Mouse (Mus musculus) brown adipose tissue, adult 24 weeks (tissue): ENCODE results near the gene Slc6a9. TPM values are rescaled to one million over a fixed set of nuclear protein-coding genes. Genes with fewer than 3 reads are reported as not detected.

Experiments used
- H3K27ac ChIP-seq: fragments of 200-500 bp; replicated peaks from 2 replicates; pipeline ENCODE4 v1.5.1; 2012; ENCODE audit warnings: low read depth, mild to moderate bottlenecking, low read length
- H3K4me1 ChIP-seq: fragments of 200-500 bp; 2 replicates; pipeline ENCODE4 v1.6.1; 2012; ENCODE audit warnings: low read length, mixed read lengths; ENCODE audit not compliant: control insufficient read depth, insufficient read depth, insufficient read length
- H3K4me3 ChIP-seq: fragments of 200-500 bp; 2 replicates; pipeline ENCODE4 v1.5.1; 2012; ENCODE audit warnings: low read depth, mild to moderate bottlenecking, low read length, moderate library complexity; ENCODE audit not compliant: insufficient read depth
- polyA plus RNA-seq: library from polyadenylated mRNA; stranded (reverse); fragments of >200 nt; gene quantifications from 2 replicates; pipeline ENCODE4 v1.2.4, GENCODE M21; 2012; ENCODE audit not compliant: missing spikeins, insufficient read depth, insufficient read length

Slc6a9 gene
- polyA plus RNA-seq, 1 experiment: 1.6 TPM

DNA sequence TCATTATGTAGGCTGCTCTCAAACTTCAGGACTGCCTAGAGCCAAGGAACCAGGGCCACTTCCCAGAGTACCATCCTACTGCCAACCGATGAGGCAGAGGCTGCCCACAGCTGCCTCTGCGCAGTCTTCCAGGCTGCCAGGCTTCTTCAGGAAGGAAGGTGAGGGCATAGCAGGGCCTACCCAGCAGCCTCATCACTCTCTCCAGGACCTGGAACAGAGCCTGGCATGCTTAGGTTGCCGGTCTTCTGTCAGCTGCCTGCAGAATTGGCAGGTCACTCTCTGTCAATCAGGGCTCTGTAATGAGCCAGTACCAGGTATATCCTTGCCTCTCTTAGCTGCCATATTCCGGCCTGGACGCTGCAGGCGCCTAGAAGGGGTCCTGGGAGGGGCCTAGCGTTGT lies 15.9 kb downstream of the Slc6a9 start:
- 0 out of 2 replicates have a peak, but pooled peaks cover 2% of the 10 kb centered on the region for H3K4me1 ChIP-seq
- no peak overlapping the region for H3K4me3 ChIP-seq
- no peak overlapping the region for H3K27ac ChIP-seq

DNA sequence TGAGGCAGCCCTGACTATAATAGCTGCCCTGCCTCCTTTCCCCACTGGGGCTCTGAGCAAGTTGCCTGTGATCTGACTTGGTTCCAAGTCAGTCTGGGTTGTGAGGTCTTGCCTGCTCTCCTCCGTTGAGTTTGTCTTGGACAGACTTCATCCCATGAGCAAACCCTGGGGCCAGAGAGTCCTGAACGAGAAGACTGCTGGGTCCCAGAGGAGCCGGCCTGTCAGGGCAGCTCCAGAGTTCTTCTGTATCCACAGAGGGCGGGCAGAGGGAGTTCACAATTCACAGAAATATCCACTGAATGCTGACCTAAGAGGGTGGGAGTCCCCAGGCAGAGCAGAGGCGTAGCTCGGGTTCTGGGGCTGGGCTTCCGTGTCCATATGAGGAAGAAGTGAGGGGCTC lies 16.6 kb downstream of the Slc6a9 start:
- no peak overlapping the region for H3K27ac ChIP-seq
- no peak overlapping the region for H3K4me3 ChIP-seq

GRCm38 (mm10) chr4:117852152-117852868 lies 18.0 kb downstream of the Slc6a9 start:
- Histone ChIP-seq H3K4me3 (no peak overlapping the region), H3K4me1 (0 out of 2 replicates have a peak, but pooled peaks cover 2% of the 10 kb centered on the region), H3K27ac (no peak overlapping the region)

More for the DNA sequence above, 16.6 kb downstream of the Slc6a9 start:
- 0 out of 2 replicates have a peak, but pooled peaks cover 2% of the 10 kb centered on the region for H3K4me1 ChIP-seq

DNA sequence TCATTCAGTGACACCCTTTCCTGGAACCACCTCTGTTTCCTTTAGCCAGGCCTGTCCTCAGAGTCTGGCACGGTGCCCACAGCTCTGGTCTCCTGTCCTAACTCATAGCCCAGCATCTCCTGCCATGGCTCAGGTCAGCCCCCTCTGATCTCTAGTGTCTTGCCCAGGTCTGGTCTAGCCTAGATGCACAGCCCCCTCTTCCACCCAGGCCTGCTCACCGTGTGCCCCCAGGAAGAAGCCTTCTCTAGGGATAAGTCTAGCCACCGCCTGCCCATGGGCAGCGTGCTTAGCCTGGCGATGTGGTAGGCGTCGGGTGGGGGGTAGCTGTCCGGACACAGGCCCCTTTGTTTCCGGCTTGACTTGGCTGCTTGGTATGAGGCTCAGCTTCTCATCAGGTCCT lies 20.8 kb downstream of the Slc6a9 start:
- Histone ChIP-seq H3K4me1 (0 out of 2 replicates have a peak, but pooled peaks cover 2% of the 10 kb centered on the region), H3K4me3 (no peak overlapping the region), H3K27ac (no peak overlapping the region)

DNA sequence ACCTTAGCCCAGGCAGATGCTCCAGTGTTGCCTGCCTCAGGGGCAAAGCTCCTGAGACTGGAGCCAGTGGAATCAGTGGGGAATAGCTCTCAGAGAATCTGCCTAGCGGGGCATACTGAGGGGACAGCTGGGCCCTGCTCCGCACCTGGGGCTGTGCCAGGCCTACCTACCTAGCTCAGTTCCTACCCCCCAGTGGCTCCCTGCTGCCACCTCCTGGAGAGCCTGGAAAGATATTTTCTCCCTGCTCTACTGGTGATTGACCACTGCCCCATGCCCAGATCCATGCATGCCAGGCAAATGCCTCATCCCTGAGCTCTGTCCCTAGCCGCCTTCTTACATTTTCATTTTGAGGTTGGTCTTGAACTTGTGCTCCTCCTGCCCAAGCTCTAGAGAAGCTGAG lies 24.5 kb downstream of the Slc6a9 start:
- H3K4me3 ChIP-seq: no peak overlapping the region
- no peaks in the 10 kb centered on the region for H3K4me1 ChIP-seq
- H3K27ac ChIP-seq: no peak overlapping the region

- H3K27ac ChIP-seq: no peak overlapping the region
Measured at GRCm38 (mm10) chr4:117860570-117860969, 26.3 kb downstream of the Slc6a9 start.

GRCm38 (mm10) chr4:117862823-117863222 lies 28.5 kb downstream of the Slc6a9 start:
- Histone ChIP-seq H3K4me3 (no peak overlapping the region), H3K4me1 (no peaks in the 10 kb centered on the region), H3K27ac (no peak overlapping the region)

More at GRCm38 (mm10) chr4:117860570-117860969, 26.3 kb downstream of the Slc6a9 start:
- H3K4me3 ChIP-seq: no peak overlapping the region
- H3K4me1 ChIP-seq: no peaks in the 10 kb centered on the region

DNA sequence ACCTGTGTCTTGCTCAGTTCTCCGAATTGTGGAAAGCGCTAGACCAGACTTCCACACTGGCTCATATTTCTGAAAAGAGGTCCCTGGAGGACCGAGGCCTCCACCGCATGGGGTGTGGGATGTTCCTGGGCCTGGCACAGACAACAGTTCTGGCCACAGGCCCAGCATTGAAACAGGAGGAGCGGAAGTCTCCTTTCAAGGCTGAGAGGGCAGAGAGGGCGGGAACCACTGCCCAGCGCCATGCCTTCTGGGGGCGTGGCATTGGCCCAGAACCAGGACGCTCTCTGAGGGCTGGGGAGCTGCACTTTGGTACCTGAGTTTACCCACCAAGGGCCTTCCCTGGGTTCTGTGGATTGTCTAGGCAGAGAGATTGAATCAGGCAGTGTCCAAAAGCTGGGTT lies 31.8 kb downstream of the Slc6a9 start:
- H3K4me1 ChIP-seq: no peaks in the 10 kb centered on the region
- no peak overlapping the region for H3K27ac ChIP-seq
- no peak overlapping the region for H3K4me3 ChIP-seq

GRCm38 (mm10) chr4:117867000-117867399 lies 32.7 kb downstream of the Slc6a9 start:
- H3K4me1 ChIP-seq: no peaks in the 10 kb centered on the region
- no peak overlapping the region for H3K4me3 ChIP-seq
- no peak overlapping the region for H3K27ac ChIP-seq

- Histone ChIP-seq H3K4me1 (no peaks in the 10 kb centered on the region), H3K27ac (no peak overlapping the region), H3K4me3 (no peak overlapping the region)
Measured at GRCm38 (mm10) chr4:117867823-117868222, 33.5 kb downstream of the Slc6a9 start.

GRCm38 (mm10) chr4:117869317-117869716 lies 35.0 kb downstream of the Slc6a9 start:
- no peak overlapping the region for H3K27ac ChIP-seq
- H3K4me3 ChIP-seq: no peak overlapping the region
- H3K4me1 ChIP-seq: no peaks in the 10 kb centered on the region

DNA sequence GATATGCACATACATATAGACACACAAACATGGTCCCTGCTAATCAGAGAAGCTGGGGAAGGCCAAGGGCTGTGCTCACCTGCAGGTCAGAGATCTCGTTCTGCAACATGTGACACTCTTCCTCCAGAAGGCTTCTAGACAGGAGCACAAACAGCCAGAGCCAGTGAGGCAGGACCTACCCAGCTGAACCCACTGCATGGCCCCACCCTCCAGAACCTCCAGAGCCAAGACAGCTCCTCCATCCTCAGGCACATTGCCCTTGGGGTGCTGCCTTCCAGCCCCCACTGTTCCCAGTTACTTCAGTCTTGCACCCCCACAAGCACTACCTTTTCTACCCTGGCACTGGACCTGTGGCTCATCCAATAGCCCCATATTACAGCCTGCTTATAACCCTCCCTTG lies 36.1 kb downstream of the Slc6a9 start:
- Histone ChIP-seq H3K4me1 (no peaks in the 10 kb centered on the region), H3K27ac (no peak overlapping the region), H3K4me3 (no peak overlapping the region)

DNA sequence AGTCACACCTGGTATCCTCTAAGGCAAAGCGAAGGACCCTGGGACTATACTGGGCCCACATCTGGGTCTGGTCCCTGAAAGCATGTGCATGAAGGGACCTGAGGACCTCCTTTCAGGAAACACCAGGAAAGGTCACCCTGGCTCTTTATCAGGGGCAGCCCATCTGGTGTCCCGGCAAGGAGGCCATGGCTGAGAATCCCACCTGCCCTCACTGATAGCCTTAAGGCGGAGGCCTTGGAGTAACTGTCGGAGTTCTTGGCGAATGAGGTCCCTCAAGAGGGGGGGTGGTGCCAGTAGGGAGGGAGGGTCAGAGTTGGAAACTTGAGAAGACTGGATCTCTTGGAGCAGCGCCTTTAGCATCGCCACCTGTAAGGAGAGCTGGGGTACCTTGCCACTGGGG lies 37.5 kb downstream of the Slc6a9 start:
- Histone ChIP-seq H3K27ac (no peak overlapping the region), H3K4me1 (no peaks in the 10 kb centered on the region), H3K4me3 (no peak overlapping the region)

GRCm38 (mm10) chr4:117872471-117872886 lies 38.2 kb downstream of the Slc6a9 start, which contains the start of gene Ccdc24:
Gene Ccdc24, minus strand, starts transcription at chr4:117872557.
- H3K4me1 ChIP-seq: no peaks in the 10 kb centered on the region
- H3K4me3 ChIP-seq: no peak within 1 kb of the TSS
- H3K27ac ChIP-seq: no peak within 1 kb of the TSS

DNA sequence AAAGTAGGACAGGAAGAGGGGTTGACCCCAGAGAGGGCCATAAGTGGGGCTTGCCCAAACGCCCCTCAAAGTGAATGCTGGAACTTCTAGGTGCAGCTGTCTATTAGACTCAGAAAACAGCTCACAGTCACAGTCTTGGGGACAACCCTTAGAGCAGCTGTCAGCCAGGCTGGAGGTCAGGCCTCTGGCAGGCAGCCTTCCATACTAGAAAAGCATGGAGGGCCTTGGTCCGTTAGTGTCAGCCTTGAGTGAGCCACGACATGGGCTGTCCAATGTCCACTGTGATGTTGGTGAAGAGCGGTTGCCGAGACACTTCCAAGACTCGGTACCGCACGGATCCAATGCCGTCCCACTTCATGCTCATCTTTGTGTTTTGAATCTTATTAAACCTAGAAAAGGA lies 39.3 kb downstream of the Slc6a9 start:
- Histone ChIP-seq H3K27ac (no peak overlapping the region), H3K4me1 (no peaks in the 10 kb centered on the region), H3K4me3 (no peak overlapping the region)

DNA sequence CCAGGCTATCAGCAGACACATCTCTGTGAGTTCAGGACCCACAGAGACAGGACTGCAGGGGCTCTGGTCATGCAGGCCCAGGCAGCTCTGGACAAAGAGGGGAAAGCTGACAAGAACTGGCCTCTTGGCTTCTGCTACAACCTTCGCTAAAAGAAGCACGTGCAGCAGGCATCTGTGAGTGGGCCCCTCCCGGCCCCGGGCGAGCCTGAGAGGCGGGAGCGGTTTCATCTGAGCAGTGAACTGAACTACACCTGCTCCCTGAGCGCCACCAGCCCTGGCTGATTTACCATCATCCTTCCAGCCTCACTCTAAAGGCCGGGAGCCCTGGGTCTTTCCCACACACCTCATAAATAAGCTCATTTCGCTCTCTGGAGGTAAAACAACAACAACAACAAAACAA lies 44.0 kb downstream of the Slc6a9 start:
- no peak overlapping the region for H3K4me3 ChIP-seq
- no peaks in the 10 kb centered on the region for H3K4me1 ChIP-seq
- no peak overlapping the region for H3K27ac ChIP-seq
